ENCODE assay signal across 13 mouse cellular contexts in genomic region chr12:3787541-3787940, GRCm38 (mm10). TPM values are rescaled to one million over a fixed set of nuclear protein-coding genes. Genes with fewer than 3 reads are reported as not detected.
DNase-seq lines count a peak whose midpoint lies in the region; ATAC-seq and TF ChIP-seq lines count a peak whose summit lies in the region.
"Had no signal": no experiment of that assay in that cellular context is flagged by ENCODE, and none has a peak within 500 bp of the region (broad histone marks: within the 10 kb centered on the region; RNA-seq: fewer than 3 reads in every experiment).

No protein-coding gene starts in this region.

- H3K27ac ChIP-seq in heart, embryonic 16.5 days (ENCODE audit: low read length) = no peak overlapping the region
- H3K27ac ChIP-seq in midbrain, postnatal 0 days (ENCODE audit: low read depth, low read length) = no peak overlapping the region
- no peak overlapping the region for H3K27ac ChIP-seq in midbrain, embryonic 15.5 days
- H3K27ac ChIP-seq in forebrain, embryonic 10.5 days = no peak overlapping the region

- H3K4me2 ChIP-seq in heart, embryonic 16.5 days (ENCODE audit: low read depth, low read length) = no peak overlapping the region
- H3K4me2 ChIP-seq in midbrain, postnatal 0 days (ENCODE audit: low read depth, low read length, poor library complexity, severe bottlenecking) = no peak overlapping the region
- no peak overlapping the region for H3K4me2 ChIP-seq in midbrain, embryonic 15.5 days
- H3K4me2 ChIP-seq: kidney, embryonic 15.5 days had no signal

- H3K4me3 ChIP-seq in heart, embryonic 16.5 days (ENCODE audit: low read length) = no peak overlapping the region
- H3K4me3 ChIP-seq in midbrain, postnatal 0 days (ENCODE audit: low read depth, low read length) = no peak overlapping the region
- no peak overlapping the region for H3K4me3 ChIP-seq in midbrain, embryonic 15.5 days
- H3K4me3 ChIP-seq in forebrain, embryonic 10.5 days = no peak overlapping the region
- H3K4me3 ChIP-seq: kidney, embryonic 15.5 days had no signal

- no peaks in the 10 kb centered on the region for H3K36me3 ChIP-seq in heart, embryonic 16.5 days (ENCODE audit: control insufficient read depth, insufficient read depth)
- no peaks in the 10 kb centered on the region for H3K36me3 ChIP-seq in midbrain, postnatal 0 days (ENCODE audit: insufficient read depth, low read length)
- H3K36me3 ChIP-seq in midbrain, embryonic 15.5 days (replicated peaks) = no peaks in the 10 kb centered on the region
- no peaks in the 10 kb centered on the region for H3K36me3 ChIP-seq in forebrain, embryonic 10.5 days (replicated peaks)
- H3K36me3 ChIP-seq: G1E; kidney, embryonic 15.5 days had no signal

- intact Hi-C loops in heart, postnatal 36 days (cut with DNase I) = no loop called here

- peak; percentile 61 for DNase-seq in adrenal gland, adult 2 months
- DNase-seq in adrenal gland, postnatal 25 days = no peak
- no peak for DNase-seq in heart, postnatal 36 days
- peak; percentile 42 for DNase-seq in midbrain, postnatal 0 days (ENCODE audit: low spot score)
- no peak for DNase-seq in forebrain, embryonic 10.5 days (ENCODE audit: extremely low spot score, low spot score)
- no peak for DNase-seq in left cerebral cortex, adult 9 months (ENCODE audit: low spot score in 2 of 2)
- DNase-seq: cerebellum, adult 11 months; right cerebral cortex, adult 18-20 months; thymus, postnatal 4 days had no signal

- no peak overlapping the region for H3K9ac ChIP-seq in heart, embryonic 16.5 days (ENCODE audit: low read length)
- H3K9ac ChIP-seq in midbrain, postnatal 0 days (replicated peaks; ENCODE audit: low read length, poor library complexity, severe bottlenecking) = no peak overlapping the region
- no peak overlapping the region for H3K9ac ChIP-seq in midbrain, embryonic 15.5 days
- H3K9ac ChIP-seq: kidney, embryonic 15.5 days had no signal

- ATAC-seq in heart, embryonic 16.5 days (replicated peaks; ENCODE audit: extremely low read depth, insufficient read depth, low FRiP score) = 0 out of 2 replicates have a peak, but pooled peaks have one; percentile 20
- no peak for ATAC-seq in midbrain, postnatal 0 days (ENCODE audit: low FRiP score)
- no peak for ATAC-seq in midbrain, embryonic 15.5 days (replicated peaks)

- 23% methylated on average over 1 of the region's 1 CpGs for WGBS in heart, embryonic 16.5 days
- 43% methylated on average over 1 of the region's 1 CpGs for WGBS in midbrain, postnatal 0 days
- 42% methylated on average over 1 of the region's 1 CpGs for WGBS in midbrain, embryonic 15.5 days
- WGBS in forebrain, embryonic 10.5 days = 88% methylated on average over 1 of the region's 1 CpGs

- H3K27me3 ChIP-seq in heart, embryonic 16.5 days (ENCODE audit: control insufficient read depth, insufficient read depth, low read length) = no peaks in the 10 kb centered on the region
- H3K27me3 ChIP-seq in midbrain, postnatal 0 days (ENCODE audit: insufficient read depth, low read length) = no peaks in the 10 kb centered on the region
- H3K27me3 ChIP-seq in midbrain, embryonic 15.5 days (replicated peaks) = no peaks in the 10 kb centered on the region
- H3K27me3 ChIP-seq in forebrain, embryonic 10.5 days (ENCODE audit: poor library complexity, severe bottlenecking) = peaks cover 16% of the 10 kb centered on the region
- H3K27me3 ChIP-seq: kidney, embryonic 15.5 days had no signal

- H3K4me1 ChIP-seq in heart, embryonic 16.5 days (ENCODE audit: control insufficient read depth, insufficient read depth, low read length) = peaks cover 26% of the 10 kb centered on the region
- peaks cover 19% of the 10 kb centered on the region for H3K4me1 ChIP-seq in midbrain, postnatal 0 days (ENCODE audit: insufficient read depth, low read length)
- H3K4me1 ChIP-seq in midbrain, embryonic 15.5 days = peaks cover 43% of the 10 kb centered on the region
- peaks cover 69% of the 10 kb centered on the region for H3K4me1 ChIP-seq in forebrain, embryonic 10.5 days

- H3K9me3 ChIP-seq in heart, embryonic 16.5 days (replicated peaks; ENCODE audit: control insufficient read depth, low read length) = no peaks in the 10 kb centered on the region
- no peaks in the 10 kb centered on the region for H3K9me3 ChIP-seq in midbrain, postnatal 0 days (ENCODE audit: low read length)
- H3K9me3 ChIP-seq in midbrain, embryonic 15.5 days = no peaks in the 10 kb centered on the region
- H3K9me3 ChIP-seq in forebrain, embryonic 10.5 days = no peaks in the 10 kb centered on the region
- H3K9me3 ChIP-seq: kidney, embryonic 15.5 days had no signal

- no peak for TF ChIP-seq CTCF in midbrain, postnatal 0 days (IDR thresholded peaks at IDR 0.05)

RNA-seq across cellular contexts. Expression of gene Dnmt3a, which starts 18.3 kb away (rescaled TPM):
- total RNA-seq in adrenal gland, adult 2 months (2021) = 10 to 100 TPM; 36.7 to 42.4 TPM
- 9.7 and 10.2 TPM in 2 replicates for polyA plus RNA-seq in adrenal gland, adult 2 months (2012; rRNA removed)
- total RNA-seq in adrenal gland, postnatal 25 days (2021) = 62.9 and 86.0 TPM in 2 replicates
- 55.1 and 82.6 TPM in 2 replicates for polyA plus RNA-seq in heart, embryonic 16.5 days (2015; fragmentation: Nextera tagmentation; extraction: Ambion mirVana)
- total RNA-seq in heart, postnatal 36 days (2021) = 10 to 100 TPM; 71.7 to 75.8 TPM
- 88.5 and 101 TPM in 2 replicates for total RNA-seq in midbrain, postnatal 0 days (2014; rRNA removed)
- 106 and 130 TPM in 2 replicates for polyA plus RNA-seq in midbrain, postnatal 0 days (2015; fragmentation: Nextera tagmentation; extraction: Ambion mirVana)
- polyA plus RNA-seq in midbrain, embryonic 15.5 days (2015; fragmentation: Nextera tagmentation; extraction: Ambion mirVana) = 144 and 152 TPM in 2 replicates
- polyA plus RNA-seq in forebrain, embryonic 10.5 days (2016; fragmentation: Nextera tagmentation; extraction: Ambion mirVana) = 117 and 119 TPM in 2 replicates

Comparison
In these comparisons a context has a peak if more than half of its experiments do, and no peak if none do; other contexts are left out.
1. DNase-seq: peak in adrenal gland, adult 2 months (single experiment) and midbrain, postnatal 0 days (single experiment); none in adrenal gland, postnatal 25 days (single experiment), heart, postnatal 36 days (0 of 2), forebrain, embryonic 10.5 days (single experiment) and left cerebral cortex, adult 9 months (0 of 2).